Mouse (Mus musculus) stomach, embryonic 15.5 days (tissue): ENCODE data around the gene Pilrb2. TPM values are rescaled to one million over a fixed set of nuclear protein-coding genes. Genes with fewer than 3 reads are reported as not detected.
"Not testable (repeated sequence)": the region's sequence is repeated elsewhere in the genome, so short reads cannot be mapped to it uniquely, and the experiment has no call there.

Source experiments
- ATAC-seq: fragments of 200-750 bp; cut with Nextera tagmentation; 2 replicates; pipeline ENCODE4 v1.8.0; 2017; ENCODE audit warnings: low read depth, moderate number of reproducible peaks, moderate TSS enrichment; ENCODE audit not compliant: insufficient read depth, low FRiP score
- H3K27ac ChIP-seq: fragments of 300-500 bp; sonication (generic); 2 replicates; pipeline ENCODE4 v1.5.1; 2015; ENCODE audit warnings: mild to moderate bottlenecking, inconsistent platforms
- H3K27me3 ChIP-seq: fragments of 300-500 bp; sonication (generic); replicated peaks from 2 replicates; pipeline ENCODE4 v1.6.1; 2015; ENCODE audit warnings: inconsistent platforms
- H3K36me3 ChIP-seq: fragments of 300-500 bp; sonication (generic); 2 replicates; pipeline ENCODE4 v1.6.1; 2015; ENCODE audit warnings: inconsistent platforms
- H3K4me1 ChIP-seq: fragments of 300-500 bp; sonication (generic); 2 replicates; pipeline ENCODE4 v1.6.1; 2015; ENCODE audit warnings: inconsistent platforms
- H3K4me2 ChIP-seq: fragments of 300-500 bp; sonication (generic); 2 replicates; pipeline ENCODE4 v1.6.1; 2015; ENCODE audit warnings: mild to moderate bottlenecking, inconsistent platforms
- H3K4me3 ChIP-seq: fragments of 300-500 bp; sonication (generic); replicated peaks from 2 replicates; pipeline ENCODE4 v1.5.1; 2015; ENCODE audit warnings: inconsistent platforms
- H3K9ac ChIP-seq: fragments of 300-500 bp; sonication (generic); 2 replicates; pipeline ENCODE4 v1.6.1; 2015; ENCODE audit warnings: inconsistent platforms
- H3K9me3 ChIP-seq: fragments of 300-500 bp; sonication (generic); 2 replicates; pipeline ENCODE4 v1.6.1; 2016; ENCODE audit warnings: inconsistent platforms
- WGBS: fragments of 180-500 bp; shearing (Covaris S2); methylation state at CpG from one replicate; pipeline ENCODE4 v1.1.7; 2015; 5-methylcytosine and 5-hydroxymethylcytosine counted together
- polyA plus RNA-seq: library from polyadenylated mRNA; unstranded; fragments of >200 nt; fragmentation: Nextera tagmentation; extraction: Ambion mirVana; gene quantifications from 2 replicates; pipeline ENCODE4 v1.2.1, GENCODE M21; 2015

The Pilrb2 gene
- polyA plus RNA-seq, 1 experiment from 2014 or later: 1.6 TPM

- not testable (repeated sequence) for H3K27me3 ChIP-seq, H3K36me3 ChIP-seq, H3K9me3 ChIP-seq, ATAC-seq, H3K4me3 ChIP-seq, H3K4me1 ChIP-seq, H3K9ac ChIP-seq, H3K27ac ChIP-seq, H3K4me2 ChIP-seq
- 48% methylated on average over 1 of the region's 1 CpGs for WGBS
These were observed 727 bp upstream of the Pilrb2 start for GRCm38 (mm10) chr5:137872381-137872702.

DNA sequence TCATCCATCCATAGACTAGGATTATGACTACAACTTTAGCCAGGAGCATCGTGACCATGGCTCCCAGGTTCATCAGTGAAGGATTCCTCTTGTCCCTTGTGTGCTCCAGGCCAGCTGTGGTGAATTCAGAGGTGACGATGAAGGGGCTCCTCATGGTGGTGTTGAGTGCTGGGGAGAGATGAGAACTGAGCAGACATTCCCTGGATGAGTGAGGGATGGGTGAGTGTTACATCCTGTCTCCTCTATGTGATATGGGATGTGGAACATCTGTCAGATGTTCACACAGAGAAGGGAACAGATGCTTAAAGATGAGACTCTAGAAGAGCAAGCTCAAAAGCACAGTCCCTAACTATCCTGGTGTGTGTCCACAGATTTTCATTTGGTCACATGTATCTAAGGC is 3.0 kb downstream of the Pilrb2 start:
- H3K27me3 ChIP-seq, H3K9me3 ChIP-seq, H3K27ac ChIP-seq, ATAC-seq, H3K36me3 ChIP-seq, H3K9ac ChIP-seq, H3K4me3 ChIP-seq, H3K4me1 ChIP-seq, H3K4me2 ChIP-seq: not testable (repeated sequence)
- 77% methylated on average over 2 of the region's 2 CpGs for WGBS

GRCm38 (mm10) chr5:137864008-137864407 is 7.6 kb downstream of the Pilrb2 start:
- H3K4me3 ChIP-seq, ATAC-seq, H3K4me1 ChIP-seq, H3K27me3 ChIP-seq, H3K9ac ChIP-seq, H3K36me3 ChIP-seq, H3K9me3 ChIP-seq, H3K27ac ChIP-seq, H3K4me2 ChIP-seq: not testable (repeated sequence)
- 76% methylated on average over 1 of the region's 1 CpGs for WGBS

DNA sequence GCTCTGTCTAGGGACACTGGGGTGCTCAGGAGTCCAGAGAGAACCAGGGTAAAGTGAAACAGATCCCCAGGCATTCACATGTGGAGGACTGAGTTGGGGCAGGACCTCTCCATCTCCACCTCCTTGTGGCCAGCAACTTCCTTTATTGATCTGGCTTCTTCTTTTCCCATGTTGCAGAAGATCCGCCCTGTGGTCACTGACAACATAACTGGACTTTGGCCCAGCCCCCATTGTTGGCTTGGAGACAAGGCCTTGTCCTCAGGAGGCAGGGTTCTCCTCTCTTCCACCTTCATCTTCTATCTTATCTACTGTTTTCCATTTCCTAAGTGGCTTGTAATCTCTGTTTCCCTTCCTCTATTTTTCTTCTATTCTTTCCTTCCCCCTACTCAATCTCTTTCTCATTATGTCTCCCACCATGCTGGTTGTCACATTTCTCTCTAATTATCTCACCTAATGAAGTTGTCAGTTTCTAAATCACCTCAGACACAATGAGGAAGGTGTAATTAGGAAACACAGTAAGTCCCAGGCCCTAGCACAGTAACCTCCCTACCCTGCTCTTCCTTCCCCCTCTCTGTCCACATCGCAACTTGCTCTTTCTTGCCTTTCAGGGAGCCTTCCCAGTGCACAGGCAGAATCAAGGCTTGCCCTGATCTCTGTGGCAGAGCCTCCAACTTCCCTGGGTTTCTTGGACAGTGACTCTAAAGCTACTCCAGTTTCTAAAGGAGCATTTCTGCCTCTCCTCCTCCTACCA is 13.5 kb downstream of the Pilrb2 start, which contains the start of gene Pilrb1:
Pilrb1 (minus strand) TSS at position 147 of the 751 bp plus-strand sequence.
- H3K36me3 ChIP-seq, H3K27ac ChIP-seq, H3K9me3 ChIP-seq, H3K9ac ChIP-seq, H3K27me3 ChIP-seq, H3K4me2 ChIP-seq, H3K4me3 ChIP-seq, ATAC-seq, H3K4me1 ChIP-seq: not testable (repeated sequence)
- 67% methylated on average over 2 of the region's 2 CpGs for WGBS

DNA sequence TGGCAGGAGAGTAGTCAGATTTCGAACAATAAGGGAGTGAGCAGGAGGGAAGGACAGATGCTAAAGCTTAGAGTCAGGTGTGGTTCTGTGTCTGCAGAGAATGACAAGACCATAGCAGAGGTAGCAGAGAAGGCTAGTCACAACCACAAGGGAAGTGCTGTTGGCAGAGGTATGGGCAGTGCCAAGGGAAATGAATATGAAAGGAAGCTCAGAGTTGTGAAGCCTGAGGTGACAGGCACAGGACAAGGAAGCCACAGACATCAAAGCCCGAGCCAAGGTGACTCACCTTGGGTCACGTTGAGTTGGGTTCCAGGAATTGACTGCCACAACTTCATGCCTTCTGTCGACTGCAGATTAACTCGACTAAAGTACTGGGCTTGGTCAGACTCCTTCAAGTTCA is 14.7 kb downstream of the Pilrb2 start:
- WGBS: 63% methylated on average over 5 of the region's 5 CpGs
- not testable (repeated sequence) for H3K27ac ChIP-seq, H3K9ac ChIP-seq, H3K4me1 ChIP-seq, H3K9me3 ChIP-seq, H3K4me2 ChIP-seq, H3K36me3 ChIP-seq, H3K27me3 ChIP-seq, H3K4me3 ChIP-seq, ATAC-seq

- 82% methylated on average over 3 of the region's 3 CpGs for WGBS
- H3K27me3 ChIP-seq: not testable (repeated sequence)
These were observed 16.7 kb downstream of the Pilrb2 start for GRCm38 (mm10) chr5:137854907-137855306.

DNA sequence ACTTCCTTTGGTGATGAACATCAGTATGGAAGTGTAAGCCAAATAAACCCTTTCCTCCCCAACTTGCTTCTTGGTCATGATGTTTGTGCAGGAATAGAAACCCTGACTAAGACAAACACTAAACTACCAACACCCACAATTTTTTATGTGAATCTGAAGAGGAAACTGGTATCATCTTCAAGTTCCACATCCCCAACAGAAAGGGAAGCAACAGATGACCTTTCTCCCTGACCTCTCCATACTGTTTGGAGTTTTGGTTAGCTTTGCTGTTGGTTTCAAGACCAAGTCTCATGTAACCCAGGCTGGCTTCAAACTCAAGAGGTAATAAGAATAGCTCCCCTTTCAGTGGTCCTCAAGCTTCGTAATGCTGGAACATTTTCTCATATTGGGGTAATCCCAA is 21.3 kb downstream of the Pilrb2 start:
- not testable (repeated sequence) for H3K4me3 ChIP-seq, H3K36me3 ChIP-seq, H3K27me3 ChIP-seq, H3K9me3 ChIP-seq, ATAC-seq, H3K4me1 ChIP-seq, H3K4me2 ChIP-seq, H3K27ac ChIP-seq, H3K9ac ChIP-seq
- 84% methylated on average over 1 of the region's 1 CpGs for WGBS

More at GRCm38 (mm10) chr5:137854907-137855306, 16.7 kb downstream of the Pilrb2 start:
- H3K27ac ChIP-seq, H3K4me1 ChIP-seq, ATAC-seq, H3K4me2 ChIP-seq, H3K36me3 ChIP-seq, H3K9me3 ChIP-seq, H3K9ac ChIP-seq, H3K4me3 ChIP-seq: not testable (repeated sequence)

DNA sequence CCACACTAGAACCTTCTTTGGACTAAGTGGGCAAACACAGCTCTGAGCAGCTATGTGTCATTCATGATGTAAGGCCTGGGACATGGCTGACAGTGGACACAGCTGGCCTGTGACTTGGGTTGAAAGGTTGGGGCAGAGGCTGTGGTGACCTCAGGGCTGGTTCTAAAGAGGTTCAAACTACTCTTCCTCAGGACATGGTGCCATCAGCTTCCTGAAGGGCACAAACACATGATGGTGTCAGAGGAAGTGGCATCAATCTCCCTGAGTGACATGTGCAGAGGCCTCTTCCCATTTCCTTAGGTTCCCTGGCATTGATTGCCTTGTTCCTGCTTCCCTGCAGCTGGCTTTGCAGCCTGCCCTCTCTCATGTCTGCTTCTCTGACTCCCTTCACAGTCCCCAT is 34.5 kb downstream of the Pilrb2 start:
- H3K4me3 ChIP-seq, H3K4me1 ChIP-seq, ATAC-seq, H3K9ac ChIP-seq, H3K36me3 ChIP-seq, H3K27ac ChIP-seq, H3K27me3 ChIP-seq, H3K4me2 ChIP-seq, H3K9me3 ChIP-seq: not testable (repeated sequence)

- Histone ChIP-seq H3K9ac (no peak overlapping the region), H3K27me3 (no peaks in the 10 kb centered on the region), H3K4me2 (no peak overlapping the region), H3K4me1 (no peaks in the 10 kb centered on the region), H3K36me3 (no peaks in the 10 kb centered on the region), H3K9me3 (no peaks in the 10 kb centered on the region), H3K27ac (no peak overlapping the region), H3K4me3 (no peak overlapping the region)
- ATAC-seq: no peak
These were observed 35.0 kb downstream of the Pilrb2 start for GRCm38 (mm10) chr5:137836611-137837010.

GRCm38 (mm10) chr5:137835966-137836520 is 35.6 kb downstream of the Pilrb2 start, which contains the start of gene Pilra:
Gene Pilra, minus strand, starts transcription at chr5:137836281.
- not testable (repeated sequence) for H3K36me3 ChIP-seq, H3K27ac ChIP-seq, H3K27me3 ChIP-seq, H3K4me1 ChIP-seq, H3K9me3 ChIP-seq, H3K4me3 ChIP-seq, ATAC-seq, H3K4me2 ChIP-seq, H3K9ac ChIP-seq
- 64% methylated on average over 2 of the region's 2 CpGs for WGBS

DNA sequence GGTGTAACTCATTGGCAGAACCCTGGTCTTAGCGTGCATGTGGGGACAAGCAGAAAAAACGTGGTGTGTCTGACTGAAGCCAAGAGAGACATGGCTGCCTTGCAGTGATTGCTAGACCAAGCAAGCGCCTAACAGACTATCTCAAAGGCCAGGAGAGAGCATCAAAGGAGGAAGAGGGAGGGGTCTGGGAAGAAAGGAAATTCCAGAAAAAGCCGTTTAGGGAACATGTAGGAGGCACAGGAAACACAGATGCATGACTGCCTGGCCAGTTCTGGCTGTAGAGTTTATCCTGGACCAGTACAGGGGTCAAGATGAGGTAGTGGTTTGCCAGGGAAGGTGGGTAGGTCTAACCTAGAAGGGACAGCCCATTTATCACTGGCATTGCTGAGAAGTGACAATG is 38.1 kb downstream of the Pilrb2 start:
- Histone ChIP-seq H3K27ac (no peak overlapping the region), H3K9me3 (no peaks in the 10 kb centered on the region), H3K4me1 (no peaks in the 10 kb centered on the region), H3K36me3 (no peaks in the 10 kb centered on the region), H3K9ac (no peak overlapping the region), H3K4me2 (no peak overlapping the region), H3K27me3 (no peaks in the 10 kb centered on the region), H3K4me3 (no peak overlapping the region)
- WGBS: 54% methylated on average over 4 of the region's 4 CpGs
- no peak for ATAC-seq

DNA sequence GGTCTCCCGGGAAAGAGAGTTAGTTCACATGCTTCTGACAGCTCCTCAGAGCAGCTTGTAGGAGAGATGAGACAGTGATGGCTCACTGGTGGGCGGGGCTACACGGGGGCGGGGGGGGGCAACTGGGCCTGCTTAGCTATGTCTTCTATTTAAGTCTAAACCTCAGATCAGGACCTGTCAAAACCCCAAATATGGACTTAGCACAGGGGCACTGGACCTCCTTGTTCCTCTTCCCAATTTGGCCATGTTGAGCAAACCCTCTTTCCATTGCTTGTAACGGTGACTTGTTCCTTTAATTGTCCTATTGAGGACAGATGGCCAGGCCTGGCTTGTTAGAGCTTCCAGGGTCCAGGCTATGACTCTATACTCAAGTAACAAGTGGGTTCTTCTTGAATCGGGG is 40.1 kb downstream of the Pilrb2 start:
- Histone ChIP-seq H3K27ac (no peak overlapping the region), H3K9me3 (no peaks in the 10 kb centered on the region), H3K4me3 (no peak overlapping the region), H3K36me3 (no peaks in the 10 kb centered on the region), H3K9ac (no peak overlapping the region), H3K4me1 (no peaks in the 10 kb centered on the region), H3K4me2 (no peak overlapping the region), H3K27me3 (no peaks in the 10 kb centered on the region)
- no peak for ATAC-seq
- 69% methylated on average over 6 of the region's 6 CpGs for WGBS

DNA sequence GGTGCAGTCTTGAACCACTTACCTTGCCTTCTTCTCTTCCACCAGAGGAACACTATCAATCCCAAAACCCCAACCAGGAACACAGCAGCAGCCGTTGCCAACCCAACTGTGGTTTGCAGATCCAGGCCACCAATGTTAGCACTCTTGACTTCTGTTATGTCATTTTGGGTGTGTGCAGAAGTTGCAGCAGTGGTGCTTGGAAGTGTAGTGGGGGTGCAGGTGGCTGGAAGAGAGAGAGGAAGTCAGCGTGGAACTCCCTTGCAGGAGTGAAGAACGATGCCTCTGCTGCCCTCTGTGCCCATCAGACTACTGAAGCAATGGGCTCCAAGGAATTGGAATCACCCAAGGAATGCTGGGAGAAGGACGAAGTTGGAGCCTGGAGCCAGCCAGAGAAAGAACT is 40.5 kb downstream of the Pilrb2 start:
- no peaks in the 10 kb centered on the region for H3K4me1 ChIP-seq
- H3K9me3 ChIP-seq: no peaks in the 10 kb centered on the region
- H3K9ac ChIP-seq: no peak overlapping the region
- WGBS: 83% methylated on average over 4 of the region's 4 CpGs
- H3K27ac ChIP-seq: no peak overlapping the region
- H3K27me3 ChIP-seq: no peaks in the 10 kb centered on the region
- H3K36me3 ChIP-seq: no peaks in the 10 kb centered on the region
- no peak overlapping the region for H3K4me2 ChIP-seq
- no peak for ATAC-seq
- no peak overlapping the region for H3K4me3 ChIP-seq
